Mouse (Mus musculus) thymus, postnatal 0 days (tissue): ENCODE results near the gene 4933411K16Rik. TPM values are rescaled to one million over a fixed set of nuclear protein-coding genes. Genes with fewer than 3 reads are reported as not detected.
"Not testable (repeated sequence)": the region's sequence is repeated elsewhere in the genome, so short reads cannot be mapped to it uniquely, and the experiment has no call there.

Experiments
- DNase-seq: peaks from one replicate; pipeline ENCODE4 v3.0.0-alpha.2; 2015; ENCODE audit warnings: low spot score
- polyA plus RNA-seq: library from polyadenylated mRNA; unstranded; fragments of >200 nt; fragmentation: Nextera tagmentation; extraction: Ambion mirVana; gene quantifications from 2 replicates; pipeline ENCODE4 v1.2.1, GENCODE M21; 2015

The 4933411K16Rik gene
- polyA plus RNA-seq, 1 experiment from 2014 or later, result not detected

GRCm38 (mm10) chr19:42078566-42078965 lies 26.5 kb downstream of the 4933411K16Rik start:
- no peak for DNase-seq

DNA sequence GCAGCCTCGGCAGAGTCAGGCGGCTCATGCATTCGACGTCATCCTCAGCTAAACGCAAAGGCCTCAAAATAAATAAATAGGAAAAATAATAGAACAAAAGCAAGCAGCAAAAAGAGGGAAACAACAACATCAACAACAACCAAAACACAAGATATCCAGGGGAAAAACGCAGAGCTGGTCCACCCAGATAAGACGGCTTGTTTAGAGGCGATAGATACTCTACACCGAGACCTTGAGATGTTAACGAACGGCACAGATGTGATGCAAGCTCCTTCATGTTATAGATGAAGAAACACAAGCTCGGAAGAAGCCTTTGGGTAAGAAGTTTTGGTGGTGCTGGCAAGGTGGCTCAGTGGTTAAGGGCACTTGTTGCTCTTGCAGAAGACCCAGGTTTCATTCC lies 27.0 kb downstream of the 4933411K16Rik start:
- no peak for DNase-seq

- DNase-seq, result no peak
These were observed 27.9 kb downstream of the 4933411K16Rik start for GRCm38 (mm10) chr19:42079950-42080349.

DNA sequence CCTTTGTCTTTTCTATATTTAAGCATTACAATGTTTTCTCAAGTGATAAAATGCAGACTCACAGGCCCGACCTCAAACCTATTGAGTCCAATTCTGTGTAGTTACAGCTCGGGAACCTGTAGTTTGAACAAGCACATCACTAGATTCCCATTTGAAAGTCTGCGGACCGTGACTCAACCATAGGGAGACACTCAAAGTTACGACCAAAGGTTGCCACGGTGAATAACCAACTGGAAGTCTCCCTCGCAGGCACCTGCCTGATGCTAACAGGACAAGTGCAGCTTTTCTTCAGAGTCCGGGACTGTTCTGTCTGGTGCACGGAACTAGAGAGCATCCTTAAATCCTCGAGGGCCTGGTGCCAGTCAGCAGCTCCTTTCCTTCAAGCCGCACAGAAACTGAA lies 28.4 kb downstream of the 4933411K16Rik start:
- no peak for DNase-seq

DNA sequence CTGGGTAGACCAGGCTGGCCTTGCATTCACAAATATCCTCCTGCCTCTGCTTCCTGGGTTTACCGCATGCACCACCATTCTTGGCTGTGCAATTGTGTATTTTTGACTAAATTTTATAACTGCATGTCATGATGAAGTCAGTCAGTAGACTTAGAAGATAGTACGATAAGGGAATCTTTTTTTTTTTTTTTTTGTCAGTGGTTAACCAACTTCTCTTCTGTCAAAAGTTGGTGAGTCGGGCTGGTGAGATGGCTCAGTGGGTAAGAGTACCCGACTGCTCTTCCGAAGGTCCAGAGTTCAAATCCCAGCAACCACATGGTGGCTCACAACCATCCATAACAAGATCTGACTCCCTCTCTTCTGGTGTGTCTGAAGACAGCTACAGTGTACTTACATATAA lies 29.6 kb downstream of the 4933411K16Rik start:
- DNase-seq, result not testable (repeated sequence)

DNA sequence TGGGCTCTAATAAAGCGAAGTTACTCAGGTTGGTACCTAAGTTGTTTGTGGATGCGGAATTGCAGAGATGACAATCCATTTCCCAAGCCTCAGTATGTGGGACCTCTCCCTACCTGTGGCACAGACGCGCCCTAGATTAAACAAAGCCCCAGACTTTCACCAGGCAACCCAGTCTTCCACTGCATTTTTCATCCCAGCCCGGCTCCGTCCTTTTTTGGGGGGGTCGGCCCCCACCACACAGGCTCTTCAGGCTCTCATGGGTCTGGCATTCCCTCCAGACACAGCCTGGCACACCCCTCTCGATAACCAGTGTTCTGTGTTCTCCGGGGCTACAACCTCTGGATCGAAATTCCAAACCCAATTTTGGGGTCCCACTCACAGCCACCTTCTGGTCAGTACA lies 33.6 kb downstream of the 4933411K16Rik start:
- DNase-seq, result no peak

- DNase-seq, result peak; percentile 63
These were observed 34.1 kb downstream of the 4933411K16Rik start, which contains the start of gene Morn4 for GRCm38 (mm10) chr19:42086166-42086565. TSS of gene Morn4 (minus strand) at chr19:42086357.

DNA sequence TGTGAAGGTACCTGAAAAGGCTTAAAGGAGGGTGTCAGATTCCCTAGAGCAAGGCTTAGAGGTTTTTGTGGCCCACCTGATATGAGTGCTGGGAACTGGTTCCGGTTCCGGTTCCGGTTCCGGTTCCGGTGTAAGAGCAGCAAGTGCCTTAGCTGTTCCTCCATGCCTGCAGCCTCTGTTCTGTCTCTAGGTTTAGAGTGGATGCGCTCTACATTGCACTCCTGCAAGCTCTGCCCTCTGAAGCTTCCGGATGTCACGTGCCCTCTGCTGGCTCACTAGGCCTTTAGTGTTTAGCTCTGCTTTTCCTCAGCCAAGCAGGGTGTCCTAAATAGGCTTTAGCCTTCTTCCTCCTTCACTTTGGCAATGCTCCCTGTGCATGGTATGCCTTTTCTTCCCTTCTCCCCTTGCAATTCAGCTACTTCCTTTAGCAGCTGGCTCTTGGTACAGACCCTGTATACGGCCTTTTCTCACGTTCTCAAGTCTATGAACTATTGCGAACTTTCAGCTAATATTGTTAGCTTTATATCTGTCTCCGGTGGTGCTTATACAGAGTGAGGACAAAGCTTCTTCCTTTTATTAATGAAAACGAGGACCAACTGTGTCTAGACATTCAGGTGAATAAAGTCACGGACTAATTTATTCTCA lies 37.2 kb downstream of the 4933411K16Rik start:
- DNase-seq, result peak; percentile 88

GRCm38 (mm10) chr19:42089748-42090595 lies 37.9 kb downstream of the 4933411K16Rik start, which contains the start of gene Pi4k2a:
TSS of gene Pi4k2a (plus strand) at chr19:42090470.
- DNase-seq, result peak; percentile 100

DNA sequence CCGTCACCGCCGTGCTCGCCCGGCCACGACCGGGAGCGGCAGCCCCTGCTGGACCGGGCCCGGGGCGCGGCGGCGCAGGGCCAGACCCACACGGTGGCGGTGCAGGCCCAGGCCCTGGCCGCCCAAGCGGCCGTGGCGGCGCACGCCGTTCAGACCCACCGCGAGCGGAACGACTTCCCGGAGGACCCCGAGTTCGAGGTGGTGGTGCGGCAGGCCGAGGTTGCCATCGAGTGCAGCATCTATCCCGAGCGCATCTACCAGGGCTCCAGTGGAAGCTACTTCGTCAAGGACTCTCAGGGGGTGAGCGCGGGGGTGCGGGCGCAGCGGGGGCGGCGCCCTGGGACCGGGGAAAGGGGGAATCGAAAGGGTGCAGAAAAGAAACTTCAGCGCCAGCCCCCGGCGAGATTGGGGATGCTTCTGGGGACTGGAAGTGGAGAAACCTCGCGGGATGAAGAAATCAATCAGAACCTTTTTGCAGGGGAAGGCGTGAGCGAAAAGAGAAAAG lies 38.6 kb downstream of the 4933411K16Rik start:
- peak; percentile 47 for DNase-seq

DNA sequence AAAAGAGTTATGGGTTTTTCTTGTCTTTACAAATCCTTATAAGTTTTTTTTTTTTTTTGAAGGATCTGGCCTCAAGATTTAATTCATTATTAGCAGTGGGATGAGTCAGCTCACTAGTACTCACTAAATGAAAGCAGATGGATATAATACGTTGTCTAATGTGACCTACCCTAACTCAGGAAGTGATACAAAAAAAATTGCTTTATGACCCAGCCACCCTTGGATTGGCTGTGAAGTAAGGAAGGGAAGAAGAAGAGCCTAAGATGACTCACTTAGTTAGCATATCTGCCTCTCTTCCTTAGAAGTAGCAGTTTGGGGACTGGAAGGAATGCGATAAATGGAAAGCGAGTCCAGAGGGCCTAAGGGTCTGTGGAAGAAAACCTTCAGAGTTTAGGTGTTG lies 47.4 kb downstream of the 4933411K16Rik start:
- DNase-seq, result no peak

Other genes starting within 250 kb of the 4933411K16Rik start
- gene Frat1, start 222.3 kb upstream of the 4933411K16Rik start, polyA plus RNA-seq, result 18.6 and 21.3 TPM in 2 replicates
- gene Frat2, start 204.1 kb upstream of the 4933411K16Rik start, polyA plus RNA-seq, result 12.1 and 16.0 TPM in 2 replicates
- 11.3 and 12.4 TPM in 2 replicates for gene Rrp12, start 156.1 kb upstream of the 4933411K16Rik start, polyA plus RNA-seq
- gene Pgam1, start 140.3 kb upstream of the 4933411K16Rik start, polyA plus RNA-seq, result 251 and 275 TPM in 2 replicates
- gene Exosc1, start 118.8 kb upstream of the 4933411K16Rik start, polyA plus RNA-seq, result 86.9 and 90.8 TPM in 2 replicates
- 67.3 and 67.8 TPM in 2 replicates for gene Zdhhc16, start 118.8 kb upstream of the 4933411K16Rik start, polyA plus RNA-seq
- gene Mms19, start 71.1 kb upstream of the 4933411K16Rik start, polyA plus RNA-seq, result 28.0 and 31.2 TPM in 2 replicates
- gene Ubtd1, start 70.5 kb upstream of the 4933411K16Rik start, polyA plus RNA-seq, result 15.4 and 16.0 TPM in 2 replicates
- 0.21 TPM in 1 of 2 replicates, not detected in the other for gene Ankrd2, start 16.2 kb upstream of the 4933411K16Rik start, polyA plus RNA-seq
- 0.77 and 1.4 TPM in 2 replicates for gene Hoga1, start 6.6 kb upstream of the 4933411K16Rik start, polyA plus RNA-seq
- gene Morn4, start 34.1 kb downstream of the 4933411K16Rik start, polyA plus RNA-seq, result 1.8 and 2.2 TPM in 2 replicates
- gene Pi4k2a, start 38.2 kb downstream of the 4933411K16Rik start, polyA plus RNA-seq, result 20.1 and 23.3 TPM in 2 replicates
- 20.6 and 21.3 TPM in 2 replicates for gene Avpi1, start 76.8 kb downstream of the 4933411K16Rik start, polyA plus RNA-seq
- 3.4 and 5.3 TPM in 2 replicates for gene Marveld1, start 95.2 kb downstream of the 4933411K16Rik start, polyA plus RNA-seq
- gene Zfyve27, start 111.7 kb downstream of the 4933411K16Rik start, polyA plus RNA-seq, result 26.7 and 31.4 TPM in 2 replicates
- gene Sfrp5, start 150.0 kb downstream of the 4933411K16Rik start, polyA plus RNA-seq, result 0.36 and 0.49 TPM in 2 replicates
- gene Golga7b, start 195.3 kb downstream of the 4933411K16Rik start, polyA plus RNA-seq, result 0.39 and 0.52 TPM in 2 replicates